ENCODE assay signal across 18 mouse cellular contexts in the genomic region with DNA sequence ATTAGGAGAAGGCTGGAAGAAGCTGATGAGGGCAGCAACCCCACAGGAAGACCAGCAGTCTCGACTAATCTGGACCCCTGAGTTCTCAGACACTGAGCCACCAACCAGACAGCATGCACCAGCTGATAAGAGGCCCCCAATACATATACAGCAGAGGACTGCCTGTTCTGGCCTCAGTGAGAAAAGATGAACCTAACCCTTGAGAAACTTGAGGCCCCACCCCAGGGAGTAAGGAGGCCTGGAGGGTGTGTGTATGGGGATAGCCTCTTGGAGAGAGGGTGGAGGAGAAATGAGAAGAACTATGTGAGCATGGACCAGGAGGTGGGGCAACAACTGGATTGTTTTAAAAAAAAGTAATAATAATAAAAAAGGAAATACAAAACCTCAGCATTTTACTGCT.
"Had no signal": no experiment of that assay in that cellular context is flagged by ENCODE, and none has a peak within 500 bp of the region (broad histone marks: within the 10 kb centered on the region; RNA-seq: fewer than 3 reads in every experiment).

No protein-coding gene starts in this region.

- H3K9ac ChIP-seq: lung, embryonic 14.5 days; midbrain, embryonic 12.5 days; midbrain, embryonic 15.5 days; neural tube, embryonic 13.5 days; stomach, embryonic 15.5 days had no signal

- H3K27ac ChIP-seq: kidney, postnatal 0 days; layer of hippocampus, adult 2 months; left cerebral cortex, adult 2 months; macrophage; midbrain, embryonic 12.5 days; midbrain, embryonic 15.5 days; neural tube, embryonic 13.5 days; stomach, embryonic 15.5 days had no signal

- ATAC-seq: intestine, postnatal 0 days; lung, postnatal 0 days; midbrain, embryonic 15.5 days had no signal

- H3K9me3 ChIP-seq: midbrain, embryonic 12.5 days; midbrain, embryonic 15.5 days; neural tube, embryonic 13.5 days; stomach, embryonic 15.5 days had no signal

- H3K4me2 ChIP-seq: lung, embryonic 14.5 days; midbrain, embryonic 12.5 days; midbrain, embryonic 15.5 days; neural tube, embryonic 13.5 days; stomach, embryonic 15.5 days had no signal

- H3K4me3 ChIP-seq: layer of hippocampus, adult 2 months; left cerebral cortex, adult 2 months; midbrain, embryonic 12.5 days; midbrain, embryonic 15.5 days; myocyte; neural tube, embryonic 13.5 days; stomach, embryonic 15.5 days had no signal

- H3K27me3 ChIP-seq: midbrain, embryonic 12.5 days; midbrain, embryonic 15.5 days; neural tube, embryonic 13.5 days; stomach, embryonic 15.5 days had no signal

- H3K4me1 ChIP-seq: midbrain, embryonic 12.5 days; midbrain, embryonic 15.5 days; neural tube, embryonic 13.5 days; stomach, embryonic 15.5 days had no signal

- H3K36me3 ChIP-seq: midbrain, embryonic 12.5 days; midbrain, embryonic 15.5 days; stomach, embryonic 15.5 days had no signal

- DNase-seq: kidney, adult 2 months; kidney, postnatal 25 days; layer of hippocampus, adult 9-11 months; lung, embryonic 14.5 days; right cerebral cortex, postnatal 4 days; spleen, adult 18-20 months; thymus, postnatal 25 days had no signal
